Mouse (Mus musculus) layer of hippocampus, postnatal 25 days (tissue): ENCODE measurements at regions not wholly inside any gene's neighbourhood (a gene's known extent, or its start where the extent isn't known, plus 50 kb on each side); places are given as distances from the start of the nearest gene placed in this dataset.

ENCODE experiments used
- DNase-seq, 2 experiments: peaks; one replicate each; pipeline ENCODE4 v3.0.0; 2022; ENCODE audit warnings: mixed read lengths in 2 of 2, low spot score in 1 of 2; ENCODE audit errors: extremely low spot score in 1 of 2

DNA sequence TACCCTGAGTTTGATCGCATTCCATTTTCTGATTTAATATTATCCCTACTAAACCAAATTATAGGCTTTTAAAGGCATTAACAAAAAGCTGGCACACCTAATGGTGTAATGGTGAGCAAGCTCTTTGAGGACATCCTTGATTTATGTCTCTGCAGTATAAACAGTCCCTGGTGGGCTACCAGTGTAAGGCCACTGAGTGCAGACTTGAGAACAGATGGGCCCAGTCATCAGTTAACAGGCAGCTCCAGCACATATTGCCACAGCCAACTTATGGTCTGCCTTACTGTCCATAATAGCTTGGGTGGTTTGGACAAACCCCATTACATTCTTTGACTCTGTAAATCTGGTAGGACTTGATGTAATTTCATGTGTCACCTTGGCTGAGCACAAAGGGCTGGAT, 144.4 kb upstream of the Fndc3a start:
- no peak for DNase-seq

DNA sequence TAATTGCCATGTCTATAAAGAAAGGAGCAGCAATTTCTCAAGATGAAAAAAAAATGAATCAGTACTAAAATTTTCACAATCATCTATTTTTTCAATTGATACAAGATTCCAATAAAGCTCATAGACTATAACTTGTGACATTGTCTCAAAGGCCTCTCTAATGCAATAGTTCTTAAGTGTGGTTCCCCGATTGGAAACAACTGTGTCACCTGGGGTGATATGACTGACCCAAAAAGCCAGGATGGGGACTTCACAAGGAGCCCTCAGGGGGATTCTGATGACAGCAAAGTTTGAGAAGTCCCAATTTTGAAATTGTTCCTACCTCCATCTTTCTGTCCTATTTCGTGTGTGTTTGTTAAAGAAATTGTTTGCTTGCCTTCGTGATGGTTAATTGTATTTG, 143.3 kb upstream of the Fndc3a start:
- DNase-seq: no peak

DNA sequence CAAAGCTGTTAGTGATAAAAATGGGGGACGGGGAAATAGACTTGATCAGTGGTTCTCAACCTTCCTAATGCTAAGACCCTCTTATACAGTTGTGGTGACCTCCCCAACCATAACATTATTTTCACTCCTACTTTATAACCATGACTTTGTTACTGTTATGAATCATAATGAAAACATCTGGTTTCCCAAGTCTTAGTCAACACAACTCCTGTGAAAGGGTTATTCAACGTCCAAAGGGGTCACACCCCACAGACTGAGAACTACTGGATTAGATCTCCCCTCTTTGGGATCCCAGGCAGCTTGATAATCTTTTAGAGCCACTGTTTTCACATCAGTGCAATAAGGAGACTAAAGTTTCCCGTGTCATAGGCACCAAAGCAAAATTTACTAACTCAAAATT, 141.1 kb upstream of the Fndc3a start:
- no peak for DNase-seq

DNA sequence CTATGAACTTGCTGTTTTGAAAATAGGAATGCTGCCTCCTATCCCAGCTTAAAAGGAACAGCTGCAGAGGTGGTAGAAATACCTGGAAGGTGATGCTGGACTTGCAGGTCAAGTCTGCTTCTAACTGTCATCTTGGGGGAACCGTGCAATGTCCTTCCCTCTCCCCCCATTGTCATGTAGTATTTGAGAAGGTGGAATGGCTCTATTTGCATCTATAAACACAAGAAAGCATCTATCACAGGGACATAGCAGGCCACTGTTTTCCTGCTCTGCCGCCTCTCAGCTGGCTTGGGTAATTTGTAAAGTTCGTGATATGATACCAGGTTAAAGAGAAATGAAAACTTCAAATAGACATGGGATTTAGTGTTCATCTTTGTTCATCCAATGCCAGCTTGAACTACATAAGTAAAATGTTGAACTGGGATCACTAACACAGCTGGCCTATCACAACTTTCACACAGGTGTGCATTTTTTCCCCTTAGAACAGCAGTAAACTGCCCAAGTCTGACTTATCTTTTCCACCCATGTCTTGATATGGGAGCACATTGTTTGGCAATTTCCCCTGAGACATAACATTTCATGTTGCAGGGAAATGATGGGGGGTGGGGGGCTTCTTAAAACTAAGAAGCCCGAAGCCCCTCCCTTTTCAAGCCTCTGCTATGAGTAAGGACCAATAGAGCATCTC, 138.6 kb upstream of the Fndc3a start:
- no peak for DNase-seq

DNA sequence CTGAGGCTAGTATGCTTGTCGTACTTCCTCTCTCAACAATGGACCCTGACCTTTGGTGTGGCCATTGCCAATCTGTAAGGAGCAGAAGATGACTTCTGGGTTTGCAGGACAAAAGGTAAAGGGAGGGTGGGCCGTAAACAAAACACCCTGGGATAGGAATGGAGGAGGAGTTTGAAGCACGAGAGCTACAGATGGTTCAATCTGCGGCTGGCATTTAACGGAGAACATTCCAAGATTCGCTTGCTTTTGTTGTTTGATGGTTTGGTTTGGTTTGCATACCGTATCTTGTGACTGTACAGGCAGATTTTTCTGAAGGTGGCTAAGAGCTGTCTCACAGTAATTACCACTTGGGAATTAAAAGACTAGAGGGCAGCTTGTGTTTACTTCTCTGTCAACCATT, 137.7 kb upstream of the Fndc3a start:
- DNase-seq: no peak

DNA sequence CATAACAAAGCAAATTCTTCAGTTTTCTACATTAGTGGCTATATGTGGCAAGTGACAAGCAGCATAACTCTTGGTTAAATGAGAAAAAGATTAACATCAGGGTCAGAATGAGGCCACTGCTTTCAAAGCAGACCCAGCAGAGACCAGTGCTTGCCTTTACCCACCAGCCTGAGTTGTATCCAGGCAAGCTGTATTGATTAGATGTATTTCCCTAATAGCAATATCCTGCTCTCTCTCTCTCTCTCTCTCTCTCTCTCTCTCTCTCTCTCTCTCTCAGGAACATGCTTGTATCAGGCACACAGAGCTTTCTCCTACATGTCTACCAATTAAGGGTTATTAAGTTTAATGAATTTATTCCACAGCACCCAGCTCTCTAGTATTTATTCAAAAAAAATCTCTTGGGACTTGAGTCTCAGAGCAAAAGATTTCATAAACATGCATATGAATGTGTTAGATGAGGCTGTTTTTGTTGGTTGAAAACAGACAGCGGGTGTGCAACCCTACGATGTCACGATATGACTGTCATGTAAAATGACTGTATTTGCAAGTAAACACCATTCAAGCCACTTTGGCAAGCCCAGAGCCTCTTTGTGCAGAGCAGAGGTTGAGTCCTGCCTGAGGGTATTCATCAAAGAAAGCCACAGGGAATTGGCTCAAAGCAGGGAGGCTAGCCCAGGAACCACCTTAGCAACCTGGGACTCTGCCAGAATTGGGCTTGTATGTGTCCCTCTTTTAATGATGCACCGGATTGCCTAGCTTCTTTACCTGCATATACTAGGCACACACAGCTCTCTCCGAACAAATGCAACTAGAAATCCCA, 136.0 kb upstream of the Fndc3a start:
- DNase-seq: no peak

DNA sequence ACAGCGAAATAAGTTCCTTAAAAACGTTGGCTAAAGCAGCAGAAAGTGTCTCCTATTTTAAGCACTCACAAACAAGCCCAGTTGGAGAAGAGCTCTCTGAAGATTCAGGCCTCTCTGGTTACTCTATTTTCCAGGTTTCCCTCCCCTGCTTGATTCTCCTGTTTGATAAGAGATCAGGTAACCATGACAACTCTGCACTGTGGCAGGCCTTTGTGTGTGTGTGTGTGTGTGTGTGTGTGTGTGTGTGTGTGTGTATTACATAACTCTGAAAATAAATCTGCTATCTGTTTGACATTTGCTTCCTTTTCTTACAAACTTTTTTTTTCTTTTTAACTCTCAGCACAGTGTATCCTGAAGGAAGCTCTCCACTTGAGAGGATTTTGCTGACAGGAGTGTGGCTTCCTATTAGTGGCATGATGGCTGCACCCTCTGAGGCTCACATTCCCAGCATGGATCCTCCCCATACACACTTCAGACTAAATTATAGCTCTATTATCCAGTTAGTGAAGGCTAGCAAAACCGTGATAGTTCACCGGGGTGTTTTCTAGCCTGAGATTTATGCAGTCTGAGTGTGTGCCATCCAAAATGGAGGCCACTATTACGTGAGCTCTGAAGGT, 135.1 kb upstream of the Fndc3a start:
- no peak for DNase-seq

DNA sequence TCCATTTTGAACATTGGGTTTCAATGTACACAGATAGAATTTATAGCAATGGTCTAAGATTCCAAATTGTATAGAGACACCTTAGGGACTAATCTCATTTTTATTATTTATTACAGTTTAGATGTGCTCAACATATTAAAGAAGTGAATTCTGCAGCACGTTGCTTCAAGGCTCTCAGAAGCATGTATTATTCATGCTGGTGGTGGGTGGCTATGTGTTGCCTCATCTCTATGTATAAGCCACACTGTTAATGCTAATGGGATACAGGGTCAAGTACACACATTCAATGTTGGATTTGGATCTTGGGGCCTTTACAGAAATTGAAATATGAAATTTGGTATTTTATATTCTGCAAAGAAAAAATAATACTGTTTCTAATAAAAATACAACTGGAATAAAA, 131.9 kb upstream of the Fndc3a start:
- DNase-seq: no peak

DNA sequence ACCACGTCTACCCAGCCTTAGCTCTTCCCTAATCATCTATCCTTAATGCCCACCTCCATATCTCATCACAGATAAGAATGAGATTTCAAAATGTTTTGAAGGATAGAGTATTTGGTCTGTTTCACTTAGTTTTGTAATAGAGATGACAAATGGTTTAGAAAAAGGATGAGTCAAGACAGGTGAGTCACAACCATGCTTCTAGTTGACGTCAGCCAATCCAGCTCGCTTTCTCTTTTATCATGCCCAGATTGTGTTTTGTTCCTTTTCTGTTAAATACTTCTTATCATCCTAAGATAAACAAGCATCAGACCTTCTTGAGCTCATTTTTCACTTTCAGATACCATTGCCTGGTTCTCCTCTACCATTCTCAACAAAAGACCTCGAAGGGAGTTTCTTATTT, 125.4 kb upstream of the Fndc3a start:
- DNase-seq: no peak

DNA sequence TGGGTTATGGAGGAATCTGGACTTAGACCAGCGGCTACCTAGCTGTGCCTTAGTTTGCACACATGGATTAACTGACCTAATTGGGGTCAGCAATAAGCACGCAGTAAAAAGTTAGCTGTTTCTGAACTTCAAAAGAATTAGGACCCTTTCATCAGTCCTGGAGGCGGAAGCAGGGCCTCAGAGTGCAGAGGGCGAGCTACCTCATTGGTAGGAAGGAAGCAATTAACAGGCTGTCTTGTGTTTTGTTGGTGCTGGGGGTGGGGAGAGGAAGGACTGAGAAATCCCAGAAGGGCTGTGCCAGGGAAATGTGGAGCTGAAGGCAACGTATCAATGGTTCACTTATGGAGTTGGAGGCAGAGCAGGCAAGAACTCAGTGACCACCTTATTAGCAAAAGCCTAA, 119.5 kb upstream of the Fndc3a start:
- no peak for DNase-seq

DNA sequence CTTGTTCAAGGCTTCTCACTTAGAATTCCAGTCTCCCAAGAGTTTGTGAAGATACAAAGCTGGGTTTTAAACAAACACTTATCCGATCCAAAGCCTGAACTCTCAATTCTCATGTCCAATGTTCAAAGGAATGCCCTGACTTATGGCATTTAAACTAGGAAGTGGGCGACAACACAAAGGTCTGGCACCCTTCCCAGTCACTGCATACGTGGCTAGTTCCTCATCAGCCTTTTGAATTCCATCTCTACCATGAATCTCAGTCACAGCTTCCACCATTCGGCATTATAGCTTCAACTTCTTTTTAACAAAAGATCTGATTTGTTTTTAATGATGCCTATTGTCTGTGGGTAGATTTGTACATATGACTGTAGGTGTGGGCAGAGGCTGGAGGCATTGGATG, 115.7 kb upstream of the Fndc3a start:
- DNase-seq: no peak

DNA sequence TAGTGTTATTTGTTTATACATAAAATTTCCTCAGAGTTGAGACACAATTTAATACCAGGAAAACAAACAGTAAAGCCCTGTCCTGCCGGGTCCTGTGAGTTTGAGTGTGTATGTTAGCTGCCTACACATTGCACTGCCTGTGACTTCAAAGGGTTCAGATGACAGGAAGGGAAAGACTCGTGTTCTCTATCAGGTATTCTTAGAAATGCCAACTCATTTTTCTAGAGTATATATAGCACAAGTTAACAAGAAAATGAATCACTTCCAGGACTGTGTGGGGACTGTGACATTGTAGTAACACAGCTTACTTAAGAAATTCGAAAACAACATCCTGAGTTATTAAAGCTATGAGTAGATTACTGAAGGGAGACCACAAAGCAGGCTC, 112.4 kb upstream of the Fndc3a start:
- DNase-seq: no peak

DNA sequence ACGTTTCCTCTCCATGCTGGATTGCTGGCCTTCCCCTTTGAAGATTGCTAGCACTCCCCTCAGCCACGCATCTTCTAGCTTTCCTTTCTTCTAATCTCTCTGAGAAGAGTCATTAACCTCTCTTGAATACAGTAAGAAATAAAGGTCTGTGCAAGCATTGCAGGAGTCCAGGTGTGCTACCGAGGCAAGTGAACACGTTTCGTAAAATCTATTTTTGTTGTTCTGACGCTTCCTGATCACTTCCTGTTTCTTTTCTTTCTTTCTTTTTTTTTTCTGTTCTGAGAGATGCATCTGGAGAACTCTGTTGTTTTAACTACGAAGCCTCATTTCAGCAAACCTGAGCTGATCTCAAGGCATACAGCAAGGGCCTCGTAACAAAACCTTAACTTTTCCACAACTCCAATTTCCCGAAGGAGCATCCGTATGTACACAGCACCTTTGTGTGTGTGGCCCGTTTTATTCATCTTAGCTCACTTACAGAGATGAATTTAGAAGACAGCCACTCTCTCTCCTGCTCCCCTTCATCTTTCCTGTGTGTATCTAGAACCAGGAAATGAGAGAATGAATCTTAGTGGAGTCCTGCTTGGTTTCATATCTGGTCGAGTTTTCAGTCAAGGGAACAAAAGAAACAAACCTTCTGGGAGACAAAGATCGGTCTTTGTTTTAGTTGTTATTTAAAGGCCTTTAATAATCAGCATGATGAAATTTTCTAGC, 111.9 kb upstream of the Fndc3a start:
- DNase-seq: no peak

DNA sequence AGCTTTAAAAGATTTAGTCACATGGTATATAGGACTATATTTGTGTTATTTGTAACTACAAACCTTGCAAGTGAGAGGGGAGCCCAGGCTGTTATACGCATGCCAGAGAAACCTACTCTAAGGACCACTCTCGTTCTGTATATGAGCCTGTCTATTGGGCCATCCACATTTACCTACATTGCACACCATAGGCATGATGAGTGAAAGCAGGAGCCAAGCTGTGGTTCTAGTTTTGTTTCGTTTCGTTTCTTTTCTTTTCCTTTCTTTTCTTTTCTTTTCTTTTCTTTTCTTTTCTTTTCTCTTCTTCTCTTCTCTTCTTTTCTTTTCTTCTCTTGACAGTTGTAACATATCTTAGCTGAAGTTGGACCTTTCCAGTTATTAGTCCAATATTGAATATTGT, 109.2 kb upstream of the Fndc3a start:
- DNase-seq: no peak

DNA sequence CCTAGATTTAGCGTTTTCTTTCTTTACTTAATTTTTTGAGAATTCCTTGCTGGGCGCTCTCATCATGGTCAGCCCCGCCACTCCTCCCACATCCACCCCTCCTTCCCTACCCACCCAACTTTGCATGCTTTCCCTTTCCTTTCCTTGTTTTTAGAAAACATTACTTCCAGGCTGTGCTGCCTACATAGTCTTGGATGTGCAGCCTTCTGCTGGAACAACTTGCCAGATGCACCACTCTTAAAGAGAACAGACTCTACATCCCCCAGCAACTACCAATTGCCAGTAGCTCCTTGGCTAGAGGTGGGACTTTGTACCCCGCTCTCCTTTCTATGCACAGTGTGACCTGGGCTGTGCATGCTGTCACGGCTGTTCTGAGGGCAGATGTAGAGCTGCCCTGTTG, 108.0 kb upstream of the Fndc3a start:
- DNase-seq: no peak

DNA sequence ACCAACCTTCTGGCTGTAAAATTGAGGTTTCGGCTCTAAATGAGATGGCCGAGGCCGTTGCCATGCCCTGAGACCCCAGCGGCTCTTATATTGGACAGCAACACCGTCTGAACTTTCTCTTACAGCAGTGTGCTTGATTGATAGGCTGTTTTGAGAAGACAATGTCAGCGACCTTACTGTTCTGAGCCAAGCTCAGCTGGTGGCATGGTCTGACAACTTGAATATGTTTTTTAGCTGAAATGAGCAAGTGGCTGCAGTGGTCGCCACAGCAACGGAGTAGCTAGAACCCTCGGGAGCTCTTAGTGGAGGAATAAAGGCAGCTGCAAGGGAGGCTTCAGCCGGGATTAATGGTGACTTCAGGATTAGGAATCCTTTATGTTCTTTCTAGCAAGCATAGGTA, 107.0 kb upstream of the Fndc3a start:
- DNase-seq: peak in 1 of 2 experiments; percentile 6

DNA sequence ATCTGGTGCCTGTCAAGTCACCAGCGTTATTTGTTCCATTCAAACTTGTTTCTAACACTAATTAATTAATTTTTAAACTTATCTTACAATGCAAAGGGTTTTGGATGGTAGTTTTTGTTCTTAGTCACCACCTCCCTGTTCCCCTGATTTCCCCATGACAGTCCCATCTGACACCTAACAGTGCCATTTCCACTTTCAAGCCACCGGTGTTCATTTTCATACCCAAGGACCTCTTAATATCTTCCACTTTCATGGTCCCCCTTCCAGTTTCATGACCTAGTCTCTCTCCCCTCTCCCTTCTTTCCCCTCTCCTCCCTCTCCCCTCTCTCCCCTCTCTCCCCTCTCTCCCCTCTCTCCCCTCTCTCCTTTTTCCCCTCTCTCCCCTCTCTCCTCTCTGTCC, 99.3 kb upstream of the Fndc3a start:
- DNase-seq: no peak

DNA sequence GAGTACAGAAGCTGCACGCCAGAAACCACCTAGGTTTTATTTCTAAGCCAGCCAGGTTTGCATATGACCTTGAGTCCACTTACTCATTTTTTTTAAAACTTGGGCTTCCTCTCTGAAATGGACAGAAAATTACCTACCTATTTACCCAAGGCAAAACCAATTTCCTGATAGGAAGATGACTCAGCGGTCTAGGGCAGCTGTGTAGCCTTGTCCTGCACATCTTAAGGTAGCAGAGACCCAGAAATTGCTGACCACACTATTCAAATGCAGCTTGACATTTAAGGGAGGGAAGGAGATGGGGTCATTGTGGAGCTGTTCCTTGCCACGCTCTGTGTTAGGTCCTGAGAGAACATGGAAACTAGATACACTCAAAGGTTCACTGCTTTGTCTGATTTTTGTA, 98.1 kb upstream of the Fndc3a start:
- DNase-seq: no peak

DNA sequence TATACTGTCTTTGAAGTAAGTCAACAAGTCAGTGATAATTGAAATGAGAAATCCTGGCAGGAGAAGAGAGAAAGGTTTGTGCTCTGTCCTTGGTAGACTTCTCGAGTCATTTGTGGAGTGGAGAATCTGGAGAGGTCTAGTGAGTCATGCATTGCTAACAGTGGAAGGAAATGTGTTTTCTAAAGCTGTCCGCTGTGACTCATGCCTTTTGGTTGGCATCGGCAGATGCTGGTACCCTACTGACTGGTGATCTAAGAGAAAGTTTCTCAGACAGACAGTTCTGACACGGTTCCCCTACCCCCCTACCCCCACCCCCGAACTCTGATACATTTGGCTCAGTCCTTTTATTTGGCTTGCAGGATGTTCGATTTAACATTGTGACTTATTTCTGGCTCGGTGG, 97.5 kb upstream of the Fndc3a start:
- DNase-seq: no peak

DNA sequence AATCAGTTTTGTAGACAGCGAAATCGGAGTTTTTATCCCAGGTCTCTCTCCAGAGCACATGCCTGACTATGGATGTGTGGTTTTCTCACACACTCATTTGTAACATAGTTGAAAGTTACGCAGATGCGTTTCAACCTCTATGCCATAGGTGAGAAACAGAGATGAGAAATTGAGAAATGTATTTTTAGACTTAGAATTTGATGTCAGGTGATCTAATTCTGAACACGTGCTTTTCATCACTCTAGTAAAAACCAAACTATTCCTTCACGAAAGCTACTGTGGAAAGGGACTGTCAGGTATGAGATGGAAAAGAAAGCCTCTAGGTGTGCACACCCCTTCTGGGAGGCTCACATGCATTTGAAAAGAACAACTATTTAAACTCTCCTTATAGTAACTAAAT, 96.8 kb upstream of the Fndc3a start:
- no peak for DNase-seq

DNA sequence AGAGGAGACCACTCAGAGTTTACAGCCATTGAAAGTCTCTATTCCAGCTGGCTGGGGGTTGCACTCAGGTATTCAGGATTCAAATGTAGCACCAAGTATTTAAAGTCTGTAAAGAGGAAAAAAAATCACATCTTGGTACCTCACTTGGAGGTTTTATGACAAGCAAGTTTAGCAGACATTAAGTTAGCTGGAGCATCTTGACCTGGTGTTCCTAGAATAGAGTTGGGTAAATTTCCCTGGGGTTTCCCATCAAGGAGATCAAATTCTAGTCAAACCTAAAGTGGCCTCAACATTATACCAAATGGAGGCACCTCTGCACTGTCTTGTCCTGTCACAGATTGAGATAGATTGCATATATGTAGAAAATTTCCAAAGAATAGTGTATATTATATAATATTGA, 93.8 kb upstream of the Fndc3a start:
- DNase-seq: no peak
